Mouse (Mus musculus): Measurements from ENCODE around the gene Vstm4. TPM values are rescaled to one million over a fixed set of nuclear protein-coding genes. Genes with fewer than 3 reads are reported as not detected.

The Vstm4 gene
- polyA plus RNA-seq, 1 experiment from 2014 or later, result 3.6 TPM

DNA sequence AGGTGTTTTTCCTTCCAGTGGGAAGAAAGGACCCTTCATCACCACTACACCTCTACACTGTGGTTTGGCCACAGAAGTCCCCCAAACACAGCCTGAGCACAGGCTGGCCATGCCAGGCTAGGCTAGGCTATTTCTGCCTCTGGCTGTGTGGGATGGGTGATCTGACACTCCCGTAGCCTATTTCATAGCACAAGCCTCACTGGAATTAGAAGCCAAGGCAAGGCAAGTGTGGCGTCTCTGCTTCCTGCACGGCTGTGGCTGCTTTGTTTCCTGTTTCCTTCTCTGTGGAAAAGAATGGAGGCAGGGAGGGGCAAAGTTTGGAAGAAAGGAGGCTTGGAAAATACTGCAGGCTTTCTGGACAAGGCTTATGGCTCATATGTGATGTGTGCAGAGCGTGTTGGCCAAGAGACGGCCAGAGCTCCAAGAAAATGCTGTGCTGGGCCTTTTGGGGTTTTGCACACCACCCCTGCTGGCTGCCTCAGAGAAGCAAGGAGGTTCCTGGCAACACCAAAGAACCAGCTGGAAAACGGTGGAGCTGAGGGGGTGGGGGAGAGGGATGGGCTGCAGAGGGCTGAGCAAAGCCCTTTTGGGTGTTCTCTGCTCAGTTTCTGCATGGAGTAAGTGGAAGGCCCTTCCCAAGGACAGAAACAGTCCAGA is 28.4 kb upstream of the Vstm4 start:
- Histone ChIP-seq H3K4me3 (replicated peaks) (no peak overlapping the region), H3K27ac (no peak overlapping the region), H3K9me3 (no peaks in the 10 kb centered on the region), H3K27me3 (peaks cover 3% of the 10 kb centered on the region; the same call in 1 of the 2 replicates), H3K4me1 (peaks cover 10% of the 10 kb centered on the region), H3K9ac (no peak overlapping the region), H3K4me2 (no peak overlapping the region), H3K36me3 (replicated peaks) (no peaks in the 10 kb centered on the region)
- 56% methylated on average over 6 of the region's 6 CpGs for WGBS
- ATAC-seq (ENCODE audit: low FRiP score), result no peak

DNA sequence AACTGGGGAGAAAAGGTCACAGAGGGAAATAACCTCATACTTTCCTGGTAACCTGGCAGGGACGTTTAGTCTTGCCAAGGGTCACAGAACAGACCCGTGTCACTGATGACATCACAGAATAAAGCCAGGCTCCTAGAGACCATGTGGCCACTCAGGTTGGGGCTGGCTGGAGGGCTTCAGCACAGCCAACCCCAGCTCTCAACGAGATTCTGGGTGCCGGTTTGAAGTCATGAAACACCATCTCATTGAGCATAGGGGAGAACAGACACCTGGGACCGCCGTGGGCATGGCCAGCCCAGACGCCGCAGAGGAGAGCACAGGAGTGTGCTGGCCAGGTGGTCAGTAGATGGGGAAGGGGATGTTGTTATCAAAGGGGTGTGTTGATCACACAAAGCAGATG is 22.7 kb upstream of the Vstm4 start, which contains the start of gene Fam170b:
TSS of gene Fam170b (plus strand) at position 116 of the 400 bp plus-strand sequence.
- 85% methylated on average over 8 of the region's 8 CpGs for WGBS
- ATAC-seq (ENCODE audit: low FRiP score), result no peak

GRCm38 (mm10) chr14:32835181-32835580 is 21.4 kb upstream of the Vstm4 start:
- H3K4me3 ChIP-seq (replicated peaks), result no peak overlapping the region
- no peak overlapping the region for H3K4me2 ChIP-seq
- H3K27ac ChIP-seq, result no peak overlapping the region
- H3K36me3 ChIP-seq (replicated peaks), result no peaks in the 10 kb centered on the region
- no peak for ATAC-seq (ENCODE audit: low FRiP score)
- 0 out of 2 replicates have a peak, but pooled peaks cover 3% of the 10 kb centered on the region for H3K27me3 ChIP-seq
- no peaks in the 10 kb centered on the region for H3K4me1 ChIP-seq
- 93% methylated on average over 14 of the region's 14 CpGs for WGBS
- H3K9ac ChIP-seq, result no peak overlapping the region
- no peaks in the 10 kb centered on the region for H3K9me3 ChIP-seq

More for the DNA sequence above, 22.7 kb upstream of the Vstm4 start, which contains the start of gene Fam170b:
- Histone ChIP-seq H3K27me3 (0 out of 2 replicates have a peak, but pooled peaks cover 3% of the 10 kb centered on the region), H3K4me2 (no peak within 1 kb of the TSS), H3K4me3 (replicated peaks) (no peak within 1 kb of the TSS), H3K9ac (no peak within 1 kb of the TSS), H3K36me3 (replicated peaks) (no peaks in the 10 kb centered on the region), H3K27ac (no peak within 1 kb of the TSS), H3K4me1 (no peaks in the 10 kb centered on the region), H3K9me3 (no peaks in the 10 kb centered on the region)

DNA sequence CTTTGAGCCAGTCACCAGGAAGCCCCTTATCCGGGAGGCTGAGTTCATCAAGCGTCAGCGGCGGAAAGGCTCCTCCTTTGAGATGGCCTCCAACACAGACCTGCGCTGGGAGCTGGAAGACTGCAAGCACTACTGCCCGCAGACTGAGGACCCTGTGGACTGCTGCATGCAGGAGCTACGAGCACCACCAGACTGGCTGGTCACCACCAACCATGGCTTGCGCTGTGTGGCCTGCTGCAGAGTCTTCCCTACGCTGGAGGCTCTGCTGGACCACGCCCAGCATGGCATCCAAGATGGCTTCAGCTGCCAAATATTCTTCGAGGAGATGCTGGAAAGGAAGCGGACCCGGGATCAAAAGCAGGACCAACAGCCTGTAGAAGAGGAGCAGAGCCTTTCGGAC is 21.0 kb upstream of the Vstm4 start:
- no peaks in the 10 kb centered on the region for H3K36me3 ChIP-seq (replicated peaks)
- H3K4me3 ChIP-seq (replicated peaks), result no peak overlapping the region
- no peak overlapping the region for H3K4me2 ChIP-seq
- H3K4me1 ChIP-seq, result no peaks in the 10 kb centered on the region
- H3K9me3 ChIP-seq, result no peaks in the 10 kb centered on the region
- WGBS, result 92% methylated on average over 14 of the region's 14 CpGs
- no peak for ATAC-seq (ENCODE audit: low FRiP score)
- H3K9ac ChIP-seq, result no peak overlapping the region
- H3K27me3 ChIP-seq, result 0 out of 2 replicates have a peak, but pooled peaks cover 3% of the 10 kb centered on the region
- no peak overlapping the region for H3K27ac ChIP-seq

DNA sequence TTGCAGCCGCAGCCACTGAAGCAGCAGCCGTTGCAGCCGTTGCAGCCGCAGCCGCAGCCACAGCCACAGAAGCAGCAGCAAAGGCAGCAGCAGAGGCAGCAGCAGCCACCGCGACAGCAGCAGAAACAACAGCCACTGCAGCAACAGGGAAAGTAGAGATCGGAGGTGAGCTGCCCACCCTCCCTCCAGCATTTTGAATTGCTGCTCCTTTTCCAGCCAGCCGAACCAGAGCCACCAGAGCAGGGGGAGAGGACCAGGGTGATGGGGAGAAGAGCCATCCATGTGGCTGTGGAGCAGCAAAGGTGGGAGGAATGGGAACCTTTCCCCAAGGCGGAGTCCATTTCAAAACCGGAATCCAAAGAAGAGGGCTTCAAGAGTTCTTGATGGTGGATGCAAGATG is 20.4 kb upstream of the Vstm4 start:
- Histone ChIP-seq H3K9me3 (no peaks in the 10 kb centered on the region), H3K4me1 (no peaks in the 10 kb centered on the region), H3K27me3 (0 out of 2 replicates have a peak, but pooled peaks cover 3% of the 10 kb centered on the region), H3K4me3 (replicated peaks) (no peak overlapping the region), H3K4me2 (no peak overlapping the region), H3K27ac (no peak overlapping the region), H3K36me3 (replicated peaks) (no peaks in the 10 kb centered on the region), H3K9ac (no peak overlapping the region)
- WGBS, result 90% methylated on average over 11 of the region's 11 CpGs
- no peak for ATAC-seq (ENCODE audit: low FRiP score)

- no peak for ATAC-seq (ENCODE audit: low FRiP score)
- Histone ChIP-seq H3K27ac (no peak overlapping the region), H3K9ac (no peak overlapping the region), H3K4me2 (no peak overlapping the region), H3K27me3 (0 out of 2 replicates have a peak, but pooled peaks cover 3% of the 10 kb centered on the region), H3K4me3 (replicated peaks) (no peak overlapping the region), H3K9me3 (no peaks in the 10 kb centered on the region), H3K36me3 (replicated peaks) (no peaks in the 10 kb centered on the region), H3K4me1 (no peaks in the 10 kb centered on the region)
These were observed 14.5 kb upstream of the Vstm4 start for GRCm38 (mm10) chr14:32842052-32842451.

GRCm38 (mm10) chr14:32854059-32854458 is 2.5 kb upstream of the Vstm4 start:
- no peak overlapping the region for H3K4me3 ChIP-seq (replicated peaks)
- no peak overlapping the region for H3K4me2 ChIP-seq
- no peak overlapping the region for H3K27ac ChIP-seq
- peaks cover 33% of the 10 kb centered on the region for H3K27me3 ChIP-seq
- H3K36me3 ChIP-seq (replicated peaks), result no peaks in the 10 kb centered on the region
- no peaks in the 10 kb centered on the region; the same call in 1 of the 2 replicates for H3K4me1 ChIP-seq
- no peak for ATAC-seq (ENCODE audit: low FRiP score)
- no peak overlapping the region for H3K9ac ChIP-seq
- WGBS, result 92% methylated on average over 4 of the region's 4 CpGs
- no peaks in the 10 kb centered on the region for H3K9me3 ChIP-seq

- 44% methylated on average over 5 of the region's 5 CpGs for WGBS
- no peaks in the 10 kb centered on the region for H3K9me3 ChIP-seq
- peak overlapping the region; percentile 63 for H3K9ac ChIP-seq
- no peak overlapping the region for H3K27ac ChIP-seq
- H3K36me3 ChIP-seq (replicated peaks), result no peaks in the 10 kb centered on the region
- H3K4me2 ChIP-seq, result peak overlapping the region; percentile 80
- H3K4me1 ChIP-seq, result no peaks in the 10 kb centered on the region; the same call in 1 of the 2 replicates
- peaks cover 36% of the 10 kb centered on the region for H3K27me3 ChIP-seq
- peak overlapping the region; percentile 49 for H3K4me3 ChIP-seq (replicated peaks)
- ATAC-seq (ENCODE audit: low FRiP score), result no peak
These were observed 310 bp upstream of the Vstm4 start for GRCm38 (mm10) chr14:32856246-32856645.

GRCm38 (mm10) chr14:32858361-32858760 is 1.8 kb downstream of the Vstm4 start:
- no peaks in the 10 kb centered on the region; the same call in 1 of the 2 replicates for H3K4me1 ChIP-seq
- no peak overlapping the region for H3K4me3 ChIP-seq (replicated peaks)
- H3K27ac ChIP-seq, result no peak overlapping the region
- no peak overlapping the region for H3K4me2 ChIP-seq
- H3K27me3 ChIP-seq, result peaks cover 36% of the 10 kb centered on the region
- no peak for ATAC-seq (ENCODE audit: low FRiP score)
- 96% methylated on average over 10 of the region's 10 CpGs for WGBS
- H3K36me3 ChIP-seq (replicated peaks), result no peaks in the 10 kb centered on the region
- H3K9ac ChIP-seq, result no peak overlapping the region
- no peaks in the 10 kb centered on the region for H3K9me3 ChIP-seq

GRCm38 (mm10) chr14:32858941-32859510 is 2.5 kb downstream of the Vstm4 start:
- Histone ChIP-seq H3K27ac (no peak overlapping the region), H3K4me3 (replicated peaks) (no peak overlapping the region), H3K9me3 (no peaks in the 10 kb centered on the region), H3K4me1 (no peaks in the 10 kb centered on the region; the same call in 1 of the 2 replicates), H3K4me2 (no peak overlapping the region), H3K9ac (no peak overlapping the region), H3K36me3 (replicated peaks) (no peaks in the 10 kb centered on the region), H3K27me3 (peaks cover 36% of the 10 kb centered on the region)
- WGBS, result 81% methylated on average over 6 of the region's 6 CpGs
- ATAC-seq (ENCODE audit: low FRiP score), result no peak

DNA sequence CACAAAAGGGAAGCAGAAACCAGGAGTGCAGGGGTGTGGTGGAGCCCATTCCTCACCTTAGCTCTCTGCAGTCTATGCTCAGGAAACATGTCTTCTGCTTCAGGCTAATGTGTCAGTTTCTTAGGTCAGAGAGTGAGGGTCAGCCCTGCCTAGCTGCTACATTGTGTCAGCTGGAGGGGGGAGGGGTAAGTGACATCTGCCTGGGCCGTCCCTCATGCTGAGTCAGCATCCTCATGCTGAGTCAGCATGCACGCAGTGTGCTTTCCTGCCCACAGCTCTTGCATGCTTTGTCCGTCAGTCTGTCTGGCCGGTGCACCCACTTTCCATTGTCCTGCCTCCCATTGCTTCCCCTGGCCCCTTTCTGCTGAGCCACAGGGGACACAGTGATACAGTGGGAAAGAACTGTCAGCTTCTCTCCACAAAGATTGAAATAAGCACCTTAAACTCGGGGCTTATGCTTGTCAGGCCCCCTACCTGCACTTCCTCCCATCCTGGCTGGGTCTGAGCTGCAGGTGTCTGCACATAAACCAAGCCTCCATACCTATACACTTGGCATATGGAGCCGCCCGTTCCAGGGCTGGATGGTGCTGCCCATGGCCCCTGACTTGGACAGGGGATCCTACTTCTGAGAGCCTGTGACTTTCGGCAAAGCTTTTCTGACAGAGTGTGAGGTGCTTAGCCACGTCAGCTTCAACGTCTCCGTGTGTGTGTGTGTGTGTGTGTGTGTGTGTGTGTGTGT is 3.4 kb downstream of the Vstm4 start:
- Histone ChIP-seq H3K27ac (no peak overlapping the region), H3K4me2 (no peak overlapping the region), H3K27me3 (peaks cover 36% of the 10 kb centered on the region), H3K36me3 (replicated peaks) (no peaks in the 10 kb centered on the region), H3K4me3 (replicated peaks) (no peak overlapping the region), H3K9me3 (no peaks in the 10 kb centered on the region), H3K4me1 (no peaks in the 10 kb centered on the region; the same call in 1 of the 2 replicates), H3K9ac (no peak overlapping the region)
- 62% methylated on average over 11 of the region's 11 CpGs for WGBS
- no peak for ATAC-seq (ENCODE audit: low FRiP score)

GRCm38 (mm10) chr14:32861149-32861581 is 4.6 kb downstream of the Vstm4 start:
- no peak overlapping the region for H3K4me3 ChIP-seq (replicated peaks)
- no peak overlapping the region for H3K9ac ChIP-seq
- no peaks in the 10 kb centered on the region; the same call in 1 of the 2 replicates for H3K4me1 ChIP-seq
- 55% methylated on average over 6 of the region's 6 CpGs for WGBS
- no peaks in the 10 kb centered on the region for H3K9me3 ChIP-seq
- ATAC-seq (ENCODE audit: low FRiP score), result no peak
- peaks cover 29% of the 10 kb centered on the region for H3K27me3 ChIP-seq
- no peak overlapping the region for H3K27ac ChIP-seq
- H3K4me2 ChIP-seq, result no peak overlapping the region
- no peaks in the 10 kb centered on the region for H3K36me3 ChIP-seq (replicated peaks)

Data from forebrain, embryonic 12.5 days (tissue).